Mouse (Mus musculus): ENCODE measurements around the gene Aqp7.
A peak's percentile ranks its signal among the peaks of the same experiment; 100 is the strongest.
"Not testable (repeated sequence)": the region's sequence is repeated elsewhere in the genome, so short reads cannot be mapped to it uniquely, and the experiment has no call there.

The Aqp7 gene

GRCm38 (mm10) chr4:41047524-41048271 lies at the start of gene Aqp7:
Gene Aqp7 (minus strand): TSS chr4:41048139.
- no peak for DNase-seq (ENCODE audit: extremely low read depth, insufficient read length, low spot score)

GRCm38 (mm10) chr4:41097381-41097780 lies 49.4 kb upstream of the Aqp7 start:
- no peak for DNase-seq (ENCODE audit: extremely low read depth, insufficient read length, low spot score)

DNA sequence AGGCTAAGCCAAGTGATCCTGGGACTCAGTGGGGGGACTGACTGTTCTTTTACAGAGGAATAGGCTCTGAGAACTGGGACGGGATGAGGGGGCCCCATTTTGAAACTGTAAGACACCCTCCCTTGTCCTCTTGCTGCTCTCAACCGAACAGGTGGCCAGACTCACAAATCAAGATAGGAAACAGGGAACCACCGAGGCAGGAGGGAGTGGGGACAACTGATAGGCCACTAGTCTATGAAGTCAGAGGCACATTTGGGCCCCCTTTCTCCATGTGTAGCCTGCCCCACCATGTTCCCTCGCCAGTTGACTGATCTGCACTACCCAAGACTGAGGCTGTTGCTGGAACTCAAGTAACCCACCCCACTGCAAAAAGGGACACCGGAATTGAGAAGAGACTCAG lies 48.9 kb upstream of the Aqp7 start:
- DNase-seq (ENCODE audit: extremely low read depth, insufficient read length, low spot score), result no peak

DNA sequence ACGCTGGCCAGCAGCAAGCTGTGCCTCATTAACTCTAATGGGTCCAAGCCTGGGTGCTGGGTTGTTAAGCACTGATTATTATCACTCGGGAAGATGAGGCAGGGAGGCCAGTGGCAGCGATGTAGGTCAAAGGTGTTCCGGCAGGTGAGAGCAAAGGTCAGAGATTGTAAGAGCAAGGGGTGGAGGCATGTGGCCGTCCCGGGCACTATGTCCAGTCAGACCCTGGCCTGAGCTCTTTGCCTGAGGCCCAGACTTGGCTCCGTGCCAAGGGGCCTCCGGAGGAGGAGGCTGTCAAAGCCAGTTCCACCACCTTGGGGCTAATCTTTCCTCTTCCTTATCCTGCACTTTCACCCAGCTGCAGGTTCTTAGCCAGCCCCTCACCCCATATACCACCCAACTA lies 48.2 kb upstream of the Aqp7 start:
- no peak for DNase-seq (ENCODE audit: extremely low read depth, insufficient read length, low spot score)

GRCm38 (mm10) chr4:41094361-41094760 lies 46.4 kb upstream of the Aqp7 start:
- DNase-seq (ENCODE audit: extremely low read depth, insufficient read length, low spot score), result peak; percentile 85

GRCm38 (mm10) chr4:41092958-41093357 lies 45.0 kb upstream of the Aqp7 start:
- no peak for DNase-seq (ENCODE audit: extremely low read depth, insufficient read length, low spot score)

- DNase-seq (ENCODE audit: extremely low read depth, insufficient read length, low spot score), result no peak
These were observed 43.5 kb upstream of the Aqp7 start for GRCm38 (mm10) chr4:41091391-41091790.

DNA sequence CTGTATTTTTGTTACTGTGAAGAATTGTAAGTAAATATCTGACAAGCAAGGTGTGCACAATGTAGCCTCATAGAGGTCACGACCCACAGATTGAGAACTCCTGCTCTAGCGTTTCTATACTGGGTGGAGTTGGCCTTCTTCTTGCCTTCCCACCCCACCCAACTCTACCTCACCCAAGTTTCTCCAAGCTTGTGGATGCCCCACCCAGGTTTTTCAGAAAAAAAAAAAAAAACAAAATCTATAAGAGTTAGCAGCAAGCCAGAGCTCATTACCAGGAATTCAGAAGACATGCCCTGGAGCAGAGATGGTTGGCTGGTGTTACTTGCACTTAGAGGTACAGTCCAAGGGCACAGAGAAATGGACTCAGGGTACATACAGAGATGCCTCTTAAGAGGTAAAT lies 41.8 kb upstream of the Aqp7 start:
- no peak for DNase-seq (ENCODE audit: extremely low read depth, insufficient read length, low spot score)

GRCm38 (mm10) chr4:41089189-41089588 lies 41.2 kb upstream of the Aqp7 start:
- no peak for DNase-seq (ENCODE audit: extremely low read depth, insufficient read length, low spot score)

- DNase-seq (ENCODE audit: extremely low read depth, insufficient read length, low spot score), result no peak
These were observed 39.7 kb upstream of the Aqp7 start for GRCm38 (mm10) chr4:41087459-41088298.

GRCm38 (mm10) chr4:41086947-41087346 lies 39.0 kb upstream of the Aqp7 start:
- no peak for DNase-seq (ENCODE audit: extremely low read depth, insufficient read length, low spot score)

DNA sequence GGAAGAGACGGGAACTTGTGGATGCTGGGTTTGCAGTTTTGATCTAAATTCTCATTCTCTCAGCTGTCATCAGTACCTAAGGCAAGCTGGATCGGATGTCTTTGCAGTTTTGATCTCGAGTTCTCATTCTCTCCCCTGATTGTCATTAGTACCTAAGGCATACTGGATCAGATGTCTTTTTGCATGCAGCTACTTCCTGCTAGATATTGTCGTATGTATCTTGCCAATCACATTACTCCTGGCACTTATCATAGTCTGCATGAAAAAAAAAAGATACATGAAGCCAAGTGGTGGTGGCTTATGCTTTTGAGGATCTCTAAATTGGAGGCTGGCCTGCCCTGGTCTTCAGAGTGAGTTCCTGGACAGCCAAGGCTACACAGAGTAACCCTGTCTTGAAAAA lies 36.9 kb upstream of the Aqp7 start:
- no peak for DNase-seq (ENCODE audit: extremely low read depth, insufficient read length, low spot score)

- DNase-seq (ENCODE audit: extremely low read depth, insufficient read length, low spot score), result not testable (repeated sequence)
These were observed 34.9 kb upstream of the Aqp7 start for GRCm38 (mm10) chr4:41082803-41083202.

GRCm38 (mm10) chr4:41081733-41082132 lies 33.8 kb upstream of the Aqp7 start:
- no peak for DNase-seq (ENCODE audit: extremely low read depth, insufficient read length, low spot score)

DNA sequence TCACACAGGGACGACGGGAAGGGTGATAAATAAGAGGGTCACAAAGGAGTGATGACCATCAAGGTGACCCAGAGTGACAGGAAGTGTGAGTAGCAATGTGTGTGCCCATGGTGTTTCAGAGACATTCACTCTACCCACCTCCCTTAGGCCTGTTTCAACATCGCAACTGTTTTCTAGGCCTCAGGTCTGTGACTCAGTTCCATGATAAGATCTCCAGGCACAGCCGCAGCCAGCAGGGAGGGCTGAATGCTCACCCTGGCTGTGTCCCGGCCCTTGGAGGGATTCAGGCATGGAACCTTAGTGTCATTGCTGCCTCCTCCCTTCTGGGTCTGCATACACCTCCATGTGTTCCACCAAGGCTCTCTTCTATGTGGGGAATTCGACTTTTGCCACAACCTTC lies 30.8 kb upstream of the Aqp7 start:
- DNase-seq (ENCODE audit: extremely low read depth, insufficient read length, low spot score), result peak; percentile 73

GRCm38 (mm10) chr4:41074461-41074860 lies 26.5 kb upstream of the Aqp7 start:
- DNase-seq (ENCODE audit: extremely low read depth, insufficient read length, low spot score), result no peak

- no peak for DNase-seq (ENCODE audit: extremely low read depth, insufficient read length, low spot score)
These were observed 25.3 kb upstream of the Aqp7 start for GRCm38 (mm10) chr4:41073008-41073817.

DNA sequence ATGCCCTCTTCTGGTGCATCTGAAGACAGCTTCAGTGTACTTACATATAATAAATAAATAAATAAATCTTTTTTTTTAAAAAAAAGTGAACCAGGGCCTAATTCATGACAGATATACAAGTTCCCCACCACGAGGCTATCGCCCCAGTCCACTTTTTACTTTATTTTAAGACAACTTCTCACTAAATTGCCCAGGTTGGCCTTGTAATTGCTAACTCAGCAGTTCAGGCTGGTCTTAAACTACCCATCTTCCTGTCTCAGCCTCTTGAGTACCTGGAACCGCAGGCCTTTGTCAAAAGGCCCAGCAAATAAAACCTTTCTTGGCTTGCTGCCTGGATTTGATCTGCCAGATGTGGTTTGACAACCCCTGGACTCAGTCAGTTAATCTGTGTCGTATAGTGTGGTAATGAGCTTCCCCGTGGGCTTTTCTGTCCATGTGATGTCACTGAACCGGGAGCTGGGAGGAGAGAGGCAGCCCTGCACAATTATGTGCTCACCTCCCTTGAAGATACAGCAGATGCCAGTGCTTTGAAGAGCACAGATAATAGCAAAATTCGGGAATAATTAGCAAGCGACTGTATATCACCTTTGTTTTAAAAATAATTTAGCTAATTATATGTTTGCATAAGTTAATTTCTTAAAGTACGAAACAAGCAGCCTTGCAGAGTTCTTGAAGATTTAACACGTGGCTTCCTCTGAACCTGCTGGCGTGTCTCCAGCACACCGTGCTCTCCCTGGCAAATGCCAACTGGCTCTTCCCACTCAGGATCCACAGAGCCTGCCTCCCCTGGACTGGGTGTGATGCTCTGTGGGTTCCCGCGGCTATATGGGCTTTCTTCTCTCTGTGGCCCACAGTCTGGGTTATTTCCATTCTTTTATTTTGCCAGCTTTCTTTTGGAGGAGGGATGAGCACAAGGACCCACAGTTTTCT lies 23.8 kb upstream of the Aqp7 start:
- DNase-seq (ENCODE audit: extremely low read depth, insufficient read length, low spot score), result no peak

GRCm38 (mm10) chr4:41065196-41065595 lies 17.3 kb upstream of the Aqp7 start:
- DNase-seq (ENCODE audit: extremely low read depth, insufficient read length, low spot score), result no peak

Measured in 3134 (cell line).